Mouse (Mus musculus) limb, embryonic 14.5 days (tissue): ENCODE results near the gene Nrap. TPM values are rescaled to one million over a fixed set of nuclear protein-coding genes. Genes with fewer than 3 reads are reported as not detected.

Experiments used
- ATAC-seq: fragments of 200-750 bp; cut with Nextera tagmentation; 2 replicates; pipeline ENCODE4 v1.8.0; 2017; ENCODE audit warnings: low read depth, moderate number of reproducible peaks, moderate TSS enrichment; ENCODE audit not compliant: low FRiP score
- DNase-seq: peaks from one replicate; pipeline ENCODE4 v3.0.0-alpha.2; 2015; ENCODE audit warnings: low spot score
- H3K27ac ChIP-seq: fragments of 300-500 bp; sonication (generic); replicated peaks from 2 replicates; pipeline ENCODE4 v1.5.1; 2014; ENCODE audit warnings: low read depth, mild to moderate bottlenecking, low read length, moderate library complexity, mixed read lengths
- H3K27me3 ChIP-seq: fragments of 300-500 bp; sonication (generic); 2 replicates; pipeline ENCODE4 v1.6.1; 2014; ENCODE audit warnings: low read length, mixed read lengths; ENCODE audit not compliant: control insufficient read depth, insufficient read depth
- H3K36me3 ChIP-seq: fragments of 300-500 bp; sonication (generic); 2 replicates; pipeline ENCODE4 v1.6.1; 2014; ENCODE audit warnings: mild to moderate bottlenecking, low read length, moderate library complexity, mixed read lengths; ENCODE audit not compliant: control insufficient read depth, insufficient read depth
- H3K4me1 ChIP-seq: fragments of 300-500 bp; sonication (generic); 2 replicates; pipeline ENCODE4 v1.6.1; 2014; ENCODE audit warnings: antibody characterized with exemption, low read length, mixed read lengths; ENCODE audit not compliant: control insufficient read depth, insufficient read depth
- H3K4me2 ChIP-seq: fragments of 300-500 bp; sonication (generic); replicated peaks from 2 replicates; pipeline ENCODE4 v1.6.1; 2014; ENCODE audit warnings: low read depth, mild to moderate bottlenecking, low read length, moderate library complexity; ENCODE audit not compliant: severe bottlenecking
- H3K4me3 ChIP-seq: fragments of 300-500 bp; sonication (generic); replicated peaks from 2 replicates; pipeline ENCODE4 v1.5.1; 2014; ENCODE audit warnings: low read length
- H3K9ac ChIP-seq: fragments of 300-500 bp; sonication (generic); 2 replicates; pipeline ENCODE4 v1.6.1; 2014; ENCODE audit warnings: mild to moderate bottlenecking, low read depth, low read length, moderate library complexity; ENCODE audit not compliant: severe bottlenecking
- H3K9me3 ChIP-seq: fragments of 300-500 bp; sonication (generic); 2 replicates; pipeline ENCODE4 v1.6.1; 2016; ENCODE audit warnings: low read length; ENCODE audit not compliant: control insufficient read depth
- POLR2A ChIP-seq: fragments of 200-500 bp; IDR thresholded peaks from 2 replicates; pipeline ENCODE4 v1.8.0; 2012; ENCODE audit warnings: inconsistent platforms, mild to moderate bottlenecking, moderate library complexity, borderline replicate concordance; ENCODE audit not compliant: insufficient read depth, insufficient read length; ENCODE audit errors: extremely low read depth
- WGBS: fragments of 180-500 bp; shearing (Covaris S2); extraction: QIAGEN DNeasy Blood & Tissue Kit; methylation state at CpG from one replicate; pipeline ENCODE4 v1.1.7; 2014; 5-methylcytosine and 5-hydroxymethylcytosine counted together
- polyA plus RNA-seq, 2 experiments: library from polyadenylated mRNA; depleted of rRNA in 1 of 2; stranded (reverse) in 1 of 2; unstranded in 1 of 2; fragments of >200 nt; fragmentation: Nextera tagmentation in 1 of 2; extraction: Ambion mirVana in 1 of 2; gene quantifications; 2 replicates each; pipeline versions ENCODE4 v1.2.1 to v1.2.3; 2012 to 2014

Gene Nrap
- polyA plus RNA-seq (2012; rRNA removed) (2.3 and 2.8 TPM in 2 replicates), polyA plus RNA-seq (2014; fragmentation: Nextera tagmentation; extraction: Ambion mirVana) (1.6 and 2.1 TPM in 2 replicates)

- no peak within 1 kb of the TSS for H3K27ac ChIP-seq
- no peak within 1 kb of the TSS for H3K4me2 ChIP-seq
- no peak for ATAC-seq
- WGBS, result 78% methylated on average over 11 of the region's 11 CpGs
- no peaks in the 10 kb centered on the region for H3K4me1 ChIP-seq
- no peak for DNase-seq
- no peak within 1 kb of the TSS for H3K4me3 ChIP-seq
- H3K9me3 ChIP-seq, result no peaks in the 10 kb centered on the region
- H3K27me3 ChIP-seq, result no peaks in the 10 kb centered on the region
- H3K36me3 ChIP-seq, result no peaks in the 10 kb centered on the region
- no peak for TF ChIP-seq POLR2A
- no peak within 1 kb of the TSS for H3K9ac ChIP-seq
These were observed at the start of gene Nrap for GRCm38 (mm10) chr19:56389879-56390278. Gene Nrap (minus strand): TSS chr19:56390037.

- 92% methylated on average over 6 of the region's 6 CpGs for WGBS
- H3K27ac ChIP-seq, result no peak overlapping the region
- H3K27me3 ChIP-seq, result no peaks in the 10 kb centered on the region
- H3K36me3 ChIP-seq, result peaks cover 12% of the 10 kb centered on the region
- ATAC-seq (no peak), DNase-seq (no peak)
- H3K4me1 ChIP-seq, result 0 out of 2 replicates have a peak, but pooled peaks cover 4% of the 10 kb centered on the region
- H3K4me2 ChIP-seq, result no peak overlapping the region
- no peaks in the 10 kb centered on the region for H3K9me3 ChIP-seq
- TF ChIP-seq POLR2A, result no peak
- no peak overlapping the region for H3K4me3 ChIP-seq
- no peak overlapping the region for H3K9ac ChIP-seq
These were observed 49.2 kb upstream of the Nrap start for GRCm38 (mm10) chr19:56439072-56439434.

- Histone ChIP-seq H3K4me3 (no peak overlapping the region), H3K9me3 (no peaks in the 10 kb centered on the region), H3K27me3 (no peaks in the 10 kb centered on the region), H3K27ac (no peak overlapping the region), H3K4me2 (no peak overlapping the region), H3K4me1 (0 out of 2 replicates have a peak, but pooled peaks cover 4% of the 10 kb centered on the region), H3K9ac (no peak overlapping the region), H3K36me3 (peaks cover 17% of the 10 kb centered on the region)
- 73% methylated on average over 7 of the region's 7 CpGs for WGBS
- ATAC-seq (no peak), DNase-seq (no peak)
- TF ChIP-seq POLR2A, result no peak
These were observed 48.7 kb upstream of the Nrap start for GRCm38 (mm10) chr19:56438357-56439071.

GRCm38 (mm10) chr19:56436380-56436779 is 46.5 kb upstream of the Nrap start:
- 0 out of 2 replicates have a peak, but pooled peaks cover 4% of the 10 kb centered on the region for H3K4me1 ChIP-seq
- no peak overlapping the region for H3K4me3 ChIP-seq
- H3K9me3 ChIP-seq, result no peaks in the 10 kb centered on the region
- H3K27ac ChIP-seq, result no peak overlapping the region
- no peak overlapping the region for H3K4me2 ChIP-seq
- H3K9ac ChIP-seq, result no peak overlapping the region
- 91% methylated on average over 13 of the region's 13 CpGs for WGBS
- ATAC-seq (no peak), DNase-seq (no peak)
- no peaks in the 10 kb centered on the region for H3K27me3 ChIP-seq
- H3K36me3 ChIP-seq, result peaks cover 19% of the 10 kb centered on the region
- TF ChIP-seq POLR2A, result no peak

- no peak for DNase-seq
- Histone ChIP-seq H3K4me3 (no peak overlapping the region), H3K9me3 (no peaks in the 10 kb centered on the region), H3K27ac (no peak overlapping the region), H3K27me3 (no peaks in the 10 kb centered on the region), H3K9ac (no peak overlapping the region), H3K4me1 (0 out of 2 replicates have a peak, but pooled peaks cover 4% of the 10 kb centered on the region), H3K36me3 (peaks cover 19% of the 10 kb centered on the region), H3K4me2 (no peak overlapping the region)
- TF ChIP-seq POLR2A, result no peak
- WGBS, result 86% methylated on average over 7 of the region's 7 CpGs
- no peak for ATAC-seq
These were observed 43.7 kb upstream of the Nrap start for GRCm38 (mm10) chr19:56433581-56433980.
